Mouse (Mus musculus): ENCODE data around the gene Plcb2. TPM values are rescaled to one million over a fixed set of nuclear protein-coding genes. Genes with fewer than 3 reads are reported as not detected.
A peak's percentile ranks its signal among the peaks of the same experiment; 100 is the strongest.

Plcb2 gene
- polyA plus RNA-seq, 1 experiment: 84.6 TPM

DNA sequence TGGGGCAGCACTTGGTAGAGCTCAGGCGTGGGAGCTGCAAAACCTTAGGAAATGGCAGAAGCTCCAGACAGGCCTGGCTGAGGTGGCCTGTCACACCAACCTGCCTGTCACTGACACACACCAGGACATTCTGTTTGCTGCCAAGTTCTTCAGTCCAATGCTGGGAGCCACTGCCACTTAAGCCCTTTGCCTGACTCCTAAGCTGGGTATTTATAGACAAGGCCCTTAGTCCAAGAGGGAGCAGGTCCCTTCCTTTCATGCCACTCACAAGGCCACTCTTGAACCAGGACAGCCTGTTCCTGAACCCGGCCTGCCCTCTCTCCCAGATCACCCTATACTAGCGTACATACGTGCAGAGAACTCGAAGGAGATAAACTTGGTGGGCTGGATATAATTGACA lies 11.6 kb downstream of the Plcb2 start:
- Histone ChIP-seq H3K4me3 (replicated peaks; ENCODE audit: control insufficient read depth, low read depth, low read length) (no peak overlapping the region), H3K4me1 (ENCODE audit: control insufficient read depth, insufficient read depth, low read length) (peaks cover 4% of the 10 kb centered on the region; the same call in 1 of the 2 replicates), H3K27ac (ENCODE audit: control insufficient read depth, insufficient read depth, low read depth, low read length, poor library complexity) (no peak overlapping the region)
- 85% methylated on average over 5 of the region's 5 CpGs for WGBS
- TF ChIP-seq POLR2A (IDR thresholded peaks at IDR 0.05; ENCODE audit: borderline replicate concordance, control insufficient read depth, low read depth, low read length) (no peak), CTCF (IDR thresholded peaks at IDR 0.05; ENCODE audit: control insufficient read depth, insufficient read depth, low read length) (no peak)

DNA sequence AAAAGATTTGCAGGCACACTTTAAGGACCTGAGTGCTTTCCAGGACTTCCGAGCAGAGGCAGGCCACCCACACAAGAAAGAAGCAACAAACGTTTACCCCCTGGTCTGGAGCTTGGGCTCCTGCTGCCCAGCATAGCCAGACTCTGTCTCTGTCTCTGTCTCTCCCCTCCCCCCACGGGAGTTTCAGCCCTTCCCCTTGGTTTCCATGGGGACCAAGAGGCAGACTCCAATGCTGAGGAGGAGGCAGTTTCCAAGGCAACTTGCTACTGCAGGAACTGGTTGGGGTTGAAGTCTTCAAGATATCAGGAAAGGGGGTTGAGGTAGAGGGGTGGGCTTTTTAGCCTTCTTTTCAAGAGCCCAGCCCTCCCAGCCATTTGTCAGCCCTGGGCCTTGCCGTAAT lies 14.0 kb downstream of the Plcb2 start:
- TF ChIP-seq CTCF (IDR thresholded peaks at IDR 0.05; ENCODE audit: control insufficient read depth, insufficient read depth, low read length): no peak
- no peak for TF ChIP-seq POLR2A (IDR thresholded peaks at IDR 0.05; ENCODE audit: borderline replicate concordance, control insufficient read depth, low read depth, low read length)
- H3K4me1 ChIP-seq (ENCODE audit: control insufficient read depth, insufficient read depth, low read length): peaks cover 10% of the 10 kb centered on the region

DNA sequence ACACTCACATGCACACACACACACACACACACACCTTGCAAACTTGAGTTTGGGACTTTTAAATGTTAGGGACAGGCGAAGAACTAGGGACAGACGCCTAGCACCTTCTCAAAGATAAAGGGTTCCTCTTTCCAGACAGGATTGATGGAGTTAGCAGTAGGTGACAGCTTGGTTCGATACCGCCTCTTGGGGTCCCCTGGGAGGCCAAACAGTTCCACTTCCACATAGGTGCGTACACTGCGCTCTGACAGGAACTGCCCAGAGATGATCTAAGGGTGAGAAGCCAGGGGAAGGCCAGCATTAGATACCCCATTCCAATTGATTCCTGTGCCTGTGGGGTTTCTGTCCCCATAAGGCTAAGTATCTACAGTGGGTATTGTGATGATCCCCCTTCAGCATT lies 14.6 kb downstream of the Plcb2 start:
- TF ChIP-seq CTCF (IDR thresholded peaks at IDR 0.05; ENCODE audit: control insufficient read depth, insufficient read depth, low read length): no peak
- TF ChIP-seq POLR2A (IDR thresholded peaks at IDR 0.05; ENCODE audit: borderline replicate concordance, control insufficient read depth, low read depth, low read length): no peak
- H3K4me3 ChIP-seq (replicated peaks; ENCODE audit: control insufficient read depth, low read depth, low read length): no peak overlapping the region
- H3K27ac ChIP-seq (ENCODE audit: control insufficient read depth, insufficient read depth, low read depth, low read length, poor library complexity): no peak overlapping the region
- 68% methylated on average over 6 of the region's 6 CpGs for WGBS
- H3K4me1 ChIP-seq (ENCODE audit: control insufficient read depth, insufficient read depth, low read length): peaks cover 10% of the 10 kb centered on the region

More for the DNA sequence above, 14.0 kb downstream of the Plcb2 start:
- Histone ChIP-seq H3K4me3 (replicated peaks; ENCODE audit: control insufficient read depth, low read depth, low read length) (no peak overlapping the region), H3K27ac (ENCODE audit: control insufficient read depth, insufficient read depth, low read depth, low read length, poor library complexity) (no peak overlapping the region)
- 63% methylated on average over 4 of the region's 4 CpGs for WGBS

DNA sequence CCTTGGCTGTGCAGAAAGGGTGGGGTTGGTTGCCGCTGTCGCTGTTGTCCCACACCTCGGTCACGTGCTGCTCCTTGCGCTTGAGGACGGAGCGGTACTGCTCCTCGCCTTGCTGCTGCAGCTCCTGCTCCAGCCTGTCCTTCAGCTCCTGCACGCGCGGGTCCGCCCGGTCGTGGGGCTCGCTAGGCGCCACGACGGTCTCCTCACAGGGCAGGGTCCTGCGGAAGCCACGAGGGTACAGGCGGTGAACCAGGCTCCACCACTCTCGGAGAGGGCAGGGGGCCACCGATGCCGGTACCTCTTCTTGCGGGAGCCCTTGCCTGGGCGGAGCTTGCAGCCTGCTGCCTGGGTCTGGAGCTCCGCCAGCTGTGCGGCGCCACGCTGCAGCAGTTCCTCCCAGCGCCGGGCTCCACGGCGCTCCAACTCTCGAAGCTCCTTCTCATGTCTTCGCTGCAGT lies 17.2 kb downstream of the Plcb2 start:
- H3K4me3 ChIP-seq (replicated peaks; ENCODE audit: control insufficient read depth, low read depth, low read length): no peak overlapping the region
- WGBS: 21% methylated on average over 36 of the region's 36 CpGs
- peaks cover 10% of the 10 kb centered on the region for H3K4me1 ChIP-seq (ENCODE audit: control insufficient read depth, insufficient read depth, low read length)
- peak overlapping the region; percentile 34; the same call in 1 of the 2 replicates for H3K27ac ChIP-seq (ENCODE audit: control insufficient read depth, insufficient read depth, low read depth, low read length, poor library complexity)
- TF ChIP-seq CTCF (IDR thresholded peaks at IDR 0.05; ENCODE audit: control insufficient read depth, insufficient read depth, low read length): no peak
- no peak for TF ChIP-seq POLR2A (IDR thresholded peaks at IDR 0.05; ENCODE audit: borderline replicate concordance, control insufficient read depth, low read depth, low read length)

DNA sequence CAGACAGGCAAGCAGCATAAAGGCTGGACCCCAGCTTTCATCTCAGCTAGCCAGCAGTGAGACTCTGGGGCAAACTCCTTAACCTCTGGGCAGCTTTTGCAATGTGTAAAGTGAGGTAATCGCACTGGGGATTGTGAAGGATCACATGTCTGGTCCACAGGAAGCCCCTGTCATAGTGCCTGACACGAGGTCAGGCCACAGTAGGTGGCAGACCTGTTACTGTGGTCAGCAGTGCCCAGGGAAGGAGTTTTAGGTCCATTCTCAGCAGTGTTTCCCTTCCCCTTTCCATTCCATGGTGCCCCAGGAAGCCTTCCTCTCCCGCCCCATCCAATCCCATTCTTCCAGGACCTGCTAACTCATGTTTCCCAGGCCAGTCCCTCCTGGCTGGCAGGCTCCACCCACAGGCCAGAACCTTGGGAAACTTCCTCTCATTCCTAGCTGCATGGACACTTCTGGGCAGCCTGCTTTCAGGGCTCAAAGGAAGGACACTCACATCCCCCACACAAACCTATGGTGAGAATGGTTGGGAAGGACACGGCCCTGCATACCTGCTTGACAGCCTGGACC lies 18.5 kb downstream of the Plcb2 start:
- no peak for TF ChIP-seq POLR2A (IDR thresholded peaks at IDR 0.05; ENCODE audit: borderline replicate concordance, control insufficient read depth, low read depth, low read length)
- TF ChIP-seq CTCF (IDR thresholded peaks at IDR 0.05; ENCODE audit: control insufficient read depth, insufficient read depth, low read length): no peak
- Histone ChIP-seq H3K4me3 (replicated peaks; ENCODE audit: control insufficient read depth, low read depth, low read length) (no peak overlapping the region), H3K27ac (ENCODE audit: control insufficient read depth, insufficient read depth, low read depth, low read length, poor library complexity) (no peak overlapping the region), H3K4me1 (ENCODE audit: control insufficient read depth, insufficient read depth, low read length) (peaks cover 10% of the 10 kb centered on the region)
- 32% methylated on average over 4 of the region's 4 CpGs for WGBS

DNA sequence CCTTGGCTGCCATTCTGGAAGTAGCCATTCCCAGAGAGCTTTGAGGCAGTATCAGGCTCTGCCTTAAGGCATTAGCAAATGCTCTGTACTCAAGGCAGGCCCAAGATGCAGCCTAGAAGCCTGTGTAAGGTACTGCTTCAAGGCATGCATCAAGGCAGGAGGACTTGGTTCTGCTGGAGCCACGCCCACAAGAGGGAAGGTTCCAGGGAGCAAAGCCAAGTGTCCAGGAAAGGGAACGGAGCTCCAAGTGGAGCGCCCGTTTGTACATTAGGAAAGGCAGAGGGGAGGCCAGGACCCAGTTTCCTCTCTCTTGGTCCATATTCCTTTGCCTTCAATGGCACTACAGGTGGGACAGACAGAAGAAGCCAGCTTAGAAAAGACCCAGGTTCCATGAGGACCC lies 19.8 kb downstream of the Plcb2 start:
- no peak overlapping the region for H3K4me3 ChIP-seq (replicated peaks; ENCODE audit: control insufficient read depth, low read depth, low read length)
- WGBS: 71% methylated on average over 4 of the region's 4 CpGs
- no peak overlapping the region for H3K27ac ChIP-seq (ENCODE audit: control insufficient read depth, insufficient read depth, low read depth, low read length, poor library complexity)
- TF ChIP-seq POLR2A (IDR thresholded peaks at IDR 0.05; ENCODE audit: borderline replicate concordance, control insufficient read depth, low read depth, low read length) (no peak), CTCF (IDR thresholded peaks at IDR 0.05; ENCODE audit: control insufficient read depth, insufficient read depth, low read length) (no peak)
- peaks cover 8% of the 10 kb centered on the region for H3K4me1 ChIP-seq (ENCODE audit: control insufficient read depth, insufficient read depth, low read length)

DNA sequence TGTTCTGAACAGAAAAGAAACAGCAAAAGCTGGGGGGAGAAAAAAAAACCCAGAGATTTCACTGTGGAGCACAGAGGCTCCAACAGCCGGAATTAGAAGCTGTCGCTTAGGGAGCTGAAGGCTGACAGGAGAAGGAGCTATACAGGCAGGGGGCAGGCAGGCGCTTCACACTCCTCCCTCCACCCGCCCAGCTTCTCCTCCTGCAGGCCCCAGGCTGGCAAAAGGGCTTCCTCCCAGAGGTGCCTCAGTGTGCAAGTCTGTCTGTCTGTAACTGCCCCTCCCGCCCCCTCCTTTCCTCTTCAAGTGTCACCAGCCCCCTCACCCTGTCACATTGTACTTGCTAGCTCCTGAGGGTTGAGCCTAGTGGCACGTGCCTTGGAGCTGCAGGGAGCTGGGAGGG lies 21.8 kb downstream of the Plcb2 start:
- TF ChIP-seq CTCF (IDR thresholded peaks at IDR 0.05; ENCODE audit: control insufficient read depth, insufficient read depth, low read length): no peak
- TF ChIP-seq POLR2A (IDR thresholded peaks at IDR 0.05; ENCODE audit: borderline replicate concordance, control insufficient read depth, low read depth, low read length): no peak
- H3K4me1 ChIP-seq (ENCODE audit: control insufficient read depth, insufficient read depth, low read length): peaks cover 8% of the 10 kb centered on the region
- H3K4me3 ChIP-seq (replicated peaks; ENCODE audit: control insufficient read depth, low read depth, low read length): no peak overlapping the region
- no peak overlapping the region for H3K27ac ChIP-seq (ENCODE audit: control insufficient read depth, insufficient read depth, low read depth, low read length, poor library complexity)
- 7% methylated on average over 6 of the region's 6 CpGs for WGBS

DNA sequence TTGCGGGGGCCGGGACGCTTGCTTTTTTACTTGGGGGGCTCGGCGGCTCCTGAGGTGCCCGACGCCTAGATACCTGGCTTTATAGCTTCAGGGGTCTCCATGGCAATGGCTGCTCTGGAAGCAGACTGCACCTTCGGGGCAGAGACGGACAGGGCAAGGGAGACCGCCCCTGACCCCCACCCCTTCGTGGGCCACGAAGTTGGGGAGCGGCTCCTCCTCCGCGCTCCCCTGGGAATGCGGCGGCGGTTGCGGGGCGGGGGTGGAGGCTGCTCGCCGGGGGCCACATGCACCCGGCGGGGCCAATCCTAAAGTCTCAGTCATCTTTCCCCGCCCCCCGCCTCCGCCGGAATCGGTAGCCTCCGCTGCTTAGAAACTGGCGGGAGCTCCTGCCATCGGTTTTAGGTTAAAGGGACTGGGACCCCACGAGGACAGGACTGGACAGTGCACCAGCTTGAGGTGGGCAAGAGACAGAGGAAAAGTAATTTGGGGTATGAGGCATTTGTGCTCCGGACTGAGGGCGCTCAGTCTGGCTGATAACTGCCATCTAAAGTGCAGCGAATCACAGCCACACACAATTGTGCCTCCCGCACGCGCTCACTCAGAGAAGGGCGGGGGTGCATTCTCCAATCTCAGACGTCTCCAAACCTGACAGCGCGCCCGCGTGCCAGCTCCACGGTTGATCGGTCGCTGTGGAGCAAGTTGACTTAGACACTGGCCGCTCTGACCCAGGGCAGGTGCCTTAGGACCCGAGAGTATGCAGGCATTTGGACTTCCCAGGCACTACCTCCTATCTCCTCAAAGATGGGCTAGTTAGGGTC lies 24.1 kb downstream of the Plcb2 start, which contains the start of gene Ankrd63:
Ankrd63 (minus strand) TSS at position 51 of the 818 bp plus-strand sequence.
- peak within 1 kb of the TSS; percentile 3; the same call in 1 of the 2 replicates for H3K27ac ChIP-seq (ENCODE audit: control insufficient read depth, insufficient read depth, low read depth, low read length, poor library complexity)
- H3K4me3 ChIP-seq (replicated peaks; ENCODE audit: control insufficient read depth, low read depth, low read length): peak within 1 kb of the TSS; percentile 64
- 1% methylated on average over 50 of the region's 50 CpGs for WGBS
- TF ChIP-seq CTCF (IDR thresholded peaks at IDR 0.05; ENCODE audit: control insufficient read depth, insufficient read depth, low read length) (no peak), POLR2A (IDR thresholded peaks at IDR 0.05; ENCODE audit: borderline replicate concordance, control insufficient read depth, low read depth, low read length) (no peak)
- peaks cover 4% of the 10 kb centered on the region for H3K4me1 ChIP-seq (ENCODE audit: control insufficient read depth, insufficient read depth, low read length)

All from bone marrow, adult 2 months (tissue).